Mouse (Mus musculus) retina, postnatal 1 day (tissue): ENCODE measurements around the gene Pla2g4e.
"Not testable (repeated sequence)": the region's sequence is repeated elsewhere in the genome, so short reads cannot be mapped to it uniquely, and the experiment has no call there.

ENCODE experiments used
- DNase-seq: peaks from one replicate; pipeline ENCODE4 v3.0.0-alpha.2; 2012

Gene Pla2g4e

DNA sequence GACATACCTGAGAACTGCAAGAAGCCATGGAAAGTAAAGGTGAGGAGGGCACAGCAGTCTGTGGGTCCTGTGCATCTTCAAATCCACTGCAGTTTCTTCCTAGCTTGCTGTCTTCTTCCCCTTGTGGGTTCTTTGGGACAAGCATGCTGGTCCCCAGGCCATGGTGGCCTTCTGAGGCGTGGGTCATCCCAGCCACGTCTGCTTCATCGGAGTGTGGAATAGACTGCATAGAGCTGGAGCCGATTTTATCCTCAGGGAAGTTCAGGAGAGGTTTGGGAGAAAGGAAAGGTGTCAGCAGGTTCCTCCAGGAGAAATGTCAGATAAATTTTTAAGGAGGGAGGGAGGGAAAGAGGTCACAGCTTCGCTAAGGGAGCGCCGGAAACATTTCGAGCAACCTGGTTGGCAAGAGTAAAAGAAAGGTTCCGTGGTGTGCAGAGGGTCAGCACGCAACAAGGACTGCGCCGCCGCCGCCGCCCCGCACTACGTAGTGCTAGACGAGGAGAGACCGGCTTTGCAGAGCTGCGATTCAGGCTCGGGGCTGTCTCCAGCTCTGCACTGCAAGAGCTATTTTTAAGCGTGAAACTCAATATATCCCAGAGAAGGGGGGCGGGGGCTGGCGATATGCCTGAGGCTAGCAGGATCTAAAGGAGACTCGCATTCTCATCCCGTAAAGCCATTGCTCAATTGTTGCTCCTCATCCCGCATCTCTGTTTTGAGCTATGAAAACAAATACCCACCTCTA, at the start of gene Pla2g4e:
TSS of gene Pla2g4e (minus strand) at position 657 of the 742 bp plus-strand sequence.
- peak; percentile 55 for DNase-seq

DNA sequence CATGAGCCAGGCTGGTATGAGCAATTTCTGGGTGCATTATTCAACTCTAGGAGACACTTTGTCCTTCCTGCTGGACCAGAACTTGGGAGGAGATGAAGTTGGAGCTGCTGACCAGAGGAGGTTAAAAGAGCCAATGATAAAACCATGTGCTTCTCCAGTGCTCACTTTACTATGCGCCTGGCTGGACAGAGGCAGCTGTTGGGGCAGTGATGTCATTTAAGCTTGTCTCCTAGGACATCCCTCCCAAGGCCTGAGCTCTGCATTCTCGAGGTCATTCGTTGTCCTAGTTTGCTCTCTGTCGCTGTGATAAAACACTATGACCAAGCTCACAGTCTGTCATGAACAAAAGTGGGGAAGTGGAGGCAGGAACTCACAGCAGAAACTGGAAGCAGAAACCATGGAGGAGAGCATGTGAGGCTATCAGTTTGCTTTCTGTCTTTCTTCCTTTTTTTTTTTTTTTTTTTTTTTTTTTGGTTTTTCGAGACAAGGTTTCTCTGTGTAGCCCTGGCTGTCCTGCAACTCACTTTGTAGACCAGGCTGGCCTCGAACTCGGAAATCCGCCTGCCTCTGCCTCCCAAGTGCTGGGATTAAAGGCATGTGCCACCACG, 46.4 kb upstream of the Pla2g4e start:
- DNase-seq: no peak

DNA sequence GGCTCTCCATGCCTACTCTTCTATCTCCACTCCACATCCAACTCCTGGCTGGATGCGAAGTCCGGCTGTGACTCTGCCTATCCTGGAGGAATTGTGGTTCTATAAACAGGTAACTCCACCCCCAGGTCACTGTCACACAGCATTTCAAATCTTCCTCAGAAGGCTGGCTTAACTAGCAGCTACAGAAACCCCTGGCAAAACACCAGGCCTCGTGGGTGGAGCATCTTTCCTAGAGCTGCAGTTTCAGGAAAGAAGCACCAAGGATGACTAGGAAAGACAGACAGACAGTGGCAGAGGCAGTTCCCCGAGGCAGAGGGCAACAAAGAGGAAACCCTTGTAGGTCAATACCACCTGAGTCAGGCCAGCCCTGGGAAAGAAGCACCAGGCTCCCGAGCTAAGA, 43.9 kb upstream of the Pla2g4e start, which contains the start of gene Pla2g4d:
TSS of gene Pla2g4d (minus strand) at position 203 of the 400 bp plus-strand sequence.
- no peak for DNase-seq

DNA sequence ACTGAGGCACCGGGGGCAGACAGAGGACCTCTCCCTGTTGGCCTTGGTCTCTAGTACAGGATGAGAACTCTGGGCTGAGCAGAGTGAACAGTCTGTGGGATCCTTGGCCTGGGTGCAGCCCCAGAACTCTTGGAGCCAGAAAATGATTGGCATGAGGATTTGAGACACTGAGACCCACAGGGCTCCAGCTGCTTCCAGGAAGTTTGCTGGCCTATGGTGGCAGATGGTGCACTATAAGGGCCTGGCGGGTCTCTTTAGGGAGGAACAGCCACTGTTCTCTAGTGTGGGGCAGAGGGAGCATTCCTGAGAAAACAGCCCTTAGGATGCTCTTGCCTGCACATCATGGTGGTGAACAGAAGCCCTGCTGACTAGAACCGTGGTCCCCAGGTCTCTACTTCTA, 43.3 kb upstream of the Pla2g4e start:
- DNase-seq: no peak

DNA sequence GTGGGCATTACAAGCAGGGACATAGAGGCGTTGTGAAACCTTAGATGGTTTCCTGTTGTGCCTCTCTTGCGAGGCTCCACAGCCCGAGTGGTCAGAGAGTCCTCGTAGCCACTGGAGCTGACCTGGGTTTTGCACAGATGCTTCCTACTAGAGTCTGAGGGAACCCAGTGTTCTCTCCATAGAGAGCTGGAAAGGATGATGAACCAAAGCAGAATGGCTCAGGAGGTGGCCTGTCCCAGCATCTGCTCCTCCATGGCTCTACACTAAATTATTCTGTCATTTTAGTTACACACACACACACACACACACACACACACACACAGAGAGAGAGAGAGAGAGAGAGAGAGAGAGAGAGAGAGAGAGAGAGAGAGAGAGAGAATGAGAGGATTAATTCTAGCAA, 40.5 kb upstream of the Pla2g4e start:
- DNase-seq: no peak

DNA sequence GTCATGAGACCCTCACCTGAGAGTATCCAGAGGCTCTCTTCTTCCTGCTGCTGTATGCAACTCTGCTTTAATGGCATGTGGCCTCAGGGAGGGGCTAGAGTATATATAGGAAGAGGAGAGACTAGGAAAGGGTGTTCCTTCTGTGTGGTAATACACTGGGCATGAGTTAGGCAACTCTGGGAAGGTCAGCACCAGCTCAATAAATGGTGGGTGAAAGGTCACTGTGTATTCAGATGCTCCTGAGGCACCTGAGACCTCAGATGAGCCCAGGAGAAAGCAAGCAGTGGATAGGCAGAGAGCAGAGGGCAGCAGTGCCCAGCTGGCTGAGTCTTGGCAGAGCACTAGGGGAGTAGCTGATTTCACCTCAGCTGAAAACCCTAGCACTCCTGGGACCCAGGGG, 39.6 kb upstream of the Pla2g4e start:
- DNase-seq: no peak

DNA sequence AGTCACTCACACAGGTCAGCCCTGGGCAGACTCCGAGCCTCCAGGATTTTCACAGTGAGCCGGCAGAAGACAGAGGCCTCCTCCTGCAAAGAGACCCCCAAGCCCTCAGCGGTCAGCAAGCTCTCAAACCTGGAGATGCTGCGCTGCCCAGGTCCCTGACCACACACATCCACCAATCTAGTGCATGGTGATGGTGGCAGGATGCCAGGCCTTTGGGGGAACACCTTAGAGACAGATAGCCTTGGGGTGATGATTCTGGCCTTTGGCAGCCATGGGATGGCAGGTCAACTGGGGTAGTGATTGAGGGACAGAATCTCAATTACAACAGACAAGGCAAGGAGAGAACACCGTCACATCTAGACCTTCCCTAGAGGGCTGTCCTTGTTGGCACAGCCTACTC, 39.0 kb upstream of the Pla2g4e start:
- no peak for DNase-seq

DNA sequence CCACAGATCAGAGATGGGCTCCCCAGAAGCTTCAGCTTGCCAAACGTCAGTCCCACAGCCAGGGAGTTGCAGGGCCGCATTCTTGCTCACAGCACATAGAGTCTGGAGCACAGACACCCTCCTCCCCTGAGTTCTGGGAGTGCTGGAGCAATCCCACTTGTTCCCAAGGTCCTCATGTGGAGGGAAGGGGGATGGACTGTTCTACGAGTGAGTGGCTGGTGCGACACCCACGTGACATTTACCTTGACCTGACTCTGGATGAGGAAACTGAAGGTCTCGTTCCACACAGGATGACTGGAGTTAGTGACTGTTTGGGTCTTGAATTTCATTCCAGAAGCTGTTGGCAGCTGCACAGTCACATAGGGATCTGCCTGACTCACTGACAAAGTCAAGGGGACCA, 38.4 kb upstream of the Pla2g4e start:
- DNase-seq: no peak

DNA sequence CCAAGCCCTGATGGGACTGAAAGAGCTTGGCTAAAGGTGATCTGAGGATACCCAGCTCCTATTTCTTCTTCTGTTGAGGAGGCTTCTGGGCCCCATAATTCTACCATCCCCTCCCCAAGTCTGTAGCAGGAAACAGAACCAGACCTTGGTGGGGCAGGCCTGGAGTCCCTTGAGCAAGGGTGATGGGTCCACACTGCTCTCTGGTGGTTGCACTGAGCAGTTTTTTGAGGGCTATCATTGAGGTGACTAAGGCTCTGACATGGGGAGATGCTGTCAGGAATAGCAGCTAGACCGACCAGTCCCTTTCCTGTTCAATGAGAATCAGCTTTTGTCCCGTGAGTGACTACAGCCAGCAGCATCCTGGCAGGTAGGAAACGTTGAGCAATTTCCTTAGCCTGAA, 36.1 kb upstream of the Pla2g4e start:
- DNase-seq: no peak

DNA sequence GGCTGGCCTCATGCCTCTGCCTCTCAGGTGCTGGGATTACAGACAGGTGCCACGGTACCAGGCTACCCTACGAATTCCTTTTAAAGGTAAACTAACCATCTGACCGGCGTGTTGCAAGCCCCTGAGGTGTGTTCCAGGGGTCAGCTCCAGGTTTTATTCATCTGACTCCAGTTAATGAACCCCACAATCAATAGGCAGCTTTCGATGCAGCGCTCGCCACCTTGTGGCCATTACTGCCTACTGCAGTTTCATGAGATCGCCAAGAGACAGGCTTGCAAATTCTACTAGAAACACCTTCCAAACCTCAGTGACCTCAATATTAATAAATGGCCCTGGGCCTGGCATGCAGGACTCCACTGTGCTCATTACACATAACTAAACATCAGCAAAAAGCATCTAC, 34.8 kb upstream of the Pla2g4e start:
- DNase-seq: peak; percentile 70

DNA sequence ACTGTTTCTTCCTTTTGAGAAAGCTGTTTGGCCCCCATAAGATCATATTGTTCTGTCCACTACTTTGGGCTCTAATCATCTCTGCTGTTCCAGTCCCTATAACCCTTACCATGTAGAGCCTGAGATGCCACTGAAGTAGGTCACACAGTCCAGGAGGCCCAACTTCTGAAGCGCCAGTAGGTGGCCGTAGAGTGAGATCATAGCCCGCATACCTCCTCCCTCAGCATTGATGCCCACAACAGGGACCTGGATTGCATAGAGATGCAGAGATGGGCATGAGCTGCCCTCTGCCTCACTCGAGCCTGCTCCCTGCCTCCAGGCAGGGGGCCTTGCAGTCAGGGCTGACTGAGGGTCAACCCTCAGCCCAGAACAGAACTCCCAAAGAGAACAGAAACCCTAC, 31.8 kb upstream of the Pla2g4e start:
- no peak for DNase-seq

DNA sequence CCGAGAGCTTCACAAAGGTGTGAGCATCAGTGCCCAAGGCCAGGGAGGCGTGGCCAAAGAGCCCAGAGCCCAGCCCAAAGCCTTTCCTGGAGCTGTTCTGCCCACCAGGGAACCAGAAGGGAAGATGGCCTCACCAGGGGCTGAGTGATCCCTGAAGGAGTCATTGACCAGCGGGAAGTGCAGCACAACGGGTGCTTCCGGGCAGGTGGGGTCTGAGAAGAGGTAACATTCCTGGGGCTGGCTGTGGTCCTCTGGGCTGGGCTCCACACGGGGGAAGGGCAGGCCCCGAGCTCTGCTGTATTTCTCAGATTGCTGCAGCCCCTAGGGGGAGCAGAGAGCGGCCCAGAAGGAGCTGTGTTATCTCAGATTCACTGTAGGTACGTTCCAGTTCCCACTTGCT, 23.5 kb upstream of the Pla2g4e start:
- DNase-seq: peak; percentile 44

DNA sequence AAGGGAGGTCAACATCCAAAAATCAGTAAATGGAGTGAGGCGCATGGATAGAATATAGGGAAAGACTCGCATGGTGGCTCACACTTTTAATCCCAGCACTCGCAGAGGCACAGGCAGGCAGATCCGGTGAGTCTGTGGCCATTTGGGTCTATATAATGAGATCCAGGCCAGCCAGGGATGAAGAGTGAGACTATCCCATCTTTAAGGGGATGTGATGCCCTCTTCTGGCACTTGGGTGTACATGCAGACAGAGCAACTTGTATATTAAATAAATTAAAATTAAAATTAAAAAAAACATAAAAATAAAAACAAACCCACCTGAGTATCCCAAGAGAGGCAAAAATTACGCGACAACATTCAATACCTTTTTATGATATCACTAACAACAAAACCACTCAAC, 20.4 kb upstream of the Pla2g4e start:
- peak; percentile 27 for DNase-seq

DNA sequence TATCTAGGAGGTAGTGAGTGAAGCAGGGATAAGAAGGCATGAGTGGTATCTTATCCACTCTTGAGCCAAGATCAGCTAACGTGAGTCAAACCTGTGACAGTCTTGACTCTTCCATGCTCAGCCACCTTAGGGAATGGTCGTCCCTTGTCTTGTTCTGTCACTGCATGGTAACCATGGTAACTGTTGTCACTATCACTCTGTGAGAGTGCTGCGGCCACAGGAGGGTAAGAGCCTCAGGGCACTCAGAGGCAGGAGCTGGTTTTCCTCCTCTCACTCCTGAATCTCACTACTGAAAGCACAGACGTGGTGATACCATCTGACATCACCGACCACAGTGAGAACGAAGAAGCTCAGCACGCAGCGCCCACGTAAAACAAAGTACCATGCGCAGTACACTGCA, 19.7 kb upstream of the Pla2g4e start:
- peak; percentile 75 for DNase-seq

DNA sequence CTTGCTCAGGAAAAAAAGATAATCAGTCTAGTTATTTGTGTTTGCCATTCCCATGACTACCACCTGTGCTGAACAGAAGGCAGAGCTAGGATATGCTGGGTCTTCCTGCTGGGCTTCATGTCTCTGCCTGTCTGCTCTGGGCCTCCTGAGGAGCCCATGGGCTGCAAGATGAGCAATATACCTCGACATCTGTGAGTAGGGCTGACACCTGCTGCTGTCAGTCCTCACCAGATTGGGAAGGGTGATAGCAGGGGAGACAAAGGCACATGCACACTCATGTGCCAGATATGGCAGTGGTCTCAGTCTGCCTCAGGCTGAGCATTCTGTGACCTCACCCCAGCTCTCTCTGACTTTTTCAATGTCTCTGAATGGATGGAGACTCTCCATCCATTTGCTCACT, 17.7 kb upstream of the Pla2g4e start:
- no peak for DNase-seq

DNA sequence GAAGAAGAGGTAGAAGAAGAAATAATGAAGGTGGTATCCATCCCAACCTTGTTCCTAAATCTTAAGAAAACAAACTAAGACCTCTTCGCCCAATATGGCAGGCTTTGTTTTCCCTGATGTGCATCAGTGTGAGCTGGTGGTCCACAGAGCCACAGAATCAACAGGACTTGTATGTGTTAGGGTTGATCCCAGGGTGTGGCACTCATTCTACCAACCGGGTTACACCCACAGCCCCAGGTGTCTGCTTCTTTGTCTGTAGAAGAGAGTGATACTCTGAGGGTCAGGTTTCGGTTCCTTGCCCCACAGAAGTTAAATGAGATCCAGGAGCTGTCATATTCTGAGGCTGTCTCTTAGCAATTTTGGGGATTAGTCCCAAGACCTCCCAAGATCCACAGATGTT, 16.2 kb upstream of the Pla2g4e start:
- no peak for DNase-seq

DNA sequence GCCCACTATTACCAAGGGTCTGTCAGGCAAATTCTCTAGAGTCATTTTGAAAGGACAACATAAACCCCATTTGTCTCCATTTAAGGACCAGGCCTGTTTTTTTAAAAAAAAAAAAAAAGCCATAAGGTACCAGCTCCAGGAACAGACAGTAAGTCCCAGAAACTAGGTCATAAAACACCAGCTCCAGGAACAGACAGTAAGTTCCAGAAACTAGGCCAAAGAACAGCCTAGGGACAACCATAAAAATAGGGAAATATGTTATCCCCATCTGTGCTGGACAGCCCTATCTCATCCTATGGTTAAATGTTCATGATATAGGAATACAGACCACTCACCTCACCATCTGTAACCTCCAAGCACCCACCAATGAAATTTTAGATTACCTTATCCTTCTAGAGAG, 11.1 kb upstream of the Pla2g4e start:
- DNase-seq: no peak

DNA sequence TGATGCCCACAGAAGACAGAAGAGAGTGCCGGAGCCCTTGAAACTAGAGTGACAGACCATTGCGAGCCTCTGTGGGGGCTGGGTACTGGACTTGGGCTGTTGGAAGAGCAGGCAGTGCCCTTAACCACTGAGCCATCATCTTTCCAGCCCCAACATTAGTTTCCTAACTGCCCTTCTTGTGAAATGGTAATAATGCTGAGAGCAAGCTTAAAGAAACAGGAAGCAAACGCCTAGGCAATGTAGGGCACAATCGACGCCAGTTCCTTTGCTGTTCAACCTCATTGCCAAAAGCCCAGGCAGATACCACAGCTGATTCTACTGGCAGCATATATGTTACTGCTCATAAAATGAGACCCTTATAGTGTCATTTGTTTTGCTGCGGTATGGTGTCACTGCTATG, 7.5 kb upstream of the Pla2g4e start:
- DNase-seq: no peak

DNA sequence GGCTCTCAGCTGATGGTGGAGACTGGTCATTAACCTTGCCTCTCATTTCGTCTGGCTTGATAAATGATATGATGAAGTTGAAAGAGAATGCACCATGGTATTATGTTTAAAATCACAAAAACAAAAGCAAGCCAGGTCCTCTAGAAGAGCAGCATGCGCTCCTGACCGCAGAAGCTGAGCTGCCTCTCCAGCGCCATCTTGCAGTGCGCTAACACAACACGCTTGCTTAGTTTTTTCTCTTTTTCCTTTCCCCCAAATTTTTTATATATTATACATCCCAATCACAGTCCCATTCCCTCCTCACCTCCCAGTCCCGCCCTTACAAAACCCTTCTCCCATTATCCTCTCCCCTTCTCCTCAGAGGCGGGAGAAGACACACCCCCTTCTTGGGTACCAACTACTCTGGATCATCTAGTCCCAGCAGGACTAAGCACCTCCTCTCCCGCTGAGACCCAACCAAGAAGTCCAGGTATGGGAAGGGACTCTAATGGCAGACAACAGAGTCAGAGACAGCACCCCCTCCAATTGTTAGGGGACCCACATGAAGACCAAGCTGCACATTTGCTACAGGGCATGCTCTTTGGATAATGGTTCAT, 384 bp upstream of the Pla2g4e start:
- peak; percentile 51 for DNase-seq

DNA sequence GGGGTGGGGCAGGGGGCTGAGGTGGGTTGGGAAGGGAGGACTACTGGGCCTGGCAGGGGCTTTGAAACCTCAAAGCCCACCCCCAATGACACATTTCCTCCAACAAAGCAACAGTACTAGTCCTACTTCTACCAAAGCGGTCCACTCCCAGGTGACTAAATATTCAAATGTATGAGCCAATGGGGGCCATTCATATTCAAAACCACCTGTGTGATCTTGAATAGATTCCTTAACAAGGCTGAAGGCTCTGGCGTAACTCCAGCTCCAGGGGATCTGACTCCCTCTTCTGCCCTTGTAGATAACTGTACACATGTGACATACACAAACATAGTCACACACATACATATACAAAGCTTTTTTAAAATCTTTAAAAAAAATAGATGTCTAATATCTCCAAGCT, 1.1 kb downstream of the Pla2g4e start:
- DNase-seq: no peak

DNA sequence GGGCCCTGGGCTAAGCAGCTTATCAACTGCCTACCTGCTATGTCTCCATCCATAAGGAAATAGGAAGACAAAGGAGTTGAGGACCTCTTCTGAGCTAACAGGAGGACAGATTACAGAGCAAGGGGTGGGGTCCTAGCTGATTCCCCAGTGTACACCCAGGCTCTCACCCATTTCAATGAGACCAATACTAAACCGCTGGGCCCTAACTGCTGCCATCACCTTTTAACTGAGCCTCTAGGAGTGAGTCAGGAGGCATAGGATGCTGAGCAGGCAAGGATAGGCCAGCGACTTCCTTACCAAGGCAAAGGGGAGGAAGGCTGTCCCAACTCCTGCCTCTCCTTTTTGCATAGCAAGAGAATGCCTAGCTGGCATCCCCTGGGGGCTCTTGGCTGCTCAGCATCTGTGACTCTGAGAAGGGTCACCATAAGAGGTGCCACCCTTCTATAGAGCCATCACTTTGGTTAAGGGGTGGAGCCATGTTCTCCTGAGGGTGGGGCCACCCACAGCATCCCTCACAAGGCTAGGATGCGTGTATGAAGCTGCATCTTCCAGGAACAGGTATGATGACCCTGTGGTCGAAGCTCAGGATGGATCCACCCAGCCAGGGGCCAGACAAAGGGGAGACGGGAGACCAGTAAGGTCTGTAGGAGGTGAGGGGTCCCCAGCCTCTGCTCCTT, 2.2 kb downstream of the Pla2g4e start:
- no peak for DNase-seq

DNA sequence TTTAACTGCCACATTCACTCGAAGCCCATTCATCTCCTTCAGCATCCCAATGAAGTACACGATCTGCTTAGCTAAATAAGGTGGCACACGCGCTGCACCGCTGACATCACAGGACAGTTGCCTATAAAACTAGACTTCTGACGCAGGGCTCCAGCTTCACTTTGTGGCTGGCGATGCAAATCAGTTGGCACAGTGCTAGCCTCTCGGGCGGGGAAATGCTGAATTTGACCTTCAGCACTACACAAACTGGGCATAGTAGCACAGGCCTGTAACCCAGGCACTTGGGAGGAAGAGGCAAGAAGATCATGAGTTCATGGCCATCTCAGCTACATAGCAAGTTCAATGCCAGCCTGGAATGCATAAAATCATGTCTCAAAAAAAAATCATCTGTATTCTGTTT, 6.4 kb downstream of the Pla2g4e start:
- DNase-seq: not testable (repeated sequence)

DNA sequence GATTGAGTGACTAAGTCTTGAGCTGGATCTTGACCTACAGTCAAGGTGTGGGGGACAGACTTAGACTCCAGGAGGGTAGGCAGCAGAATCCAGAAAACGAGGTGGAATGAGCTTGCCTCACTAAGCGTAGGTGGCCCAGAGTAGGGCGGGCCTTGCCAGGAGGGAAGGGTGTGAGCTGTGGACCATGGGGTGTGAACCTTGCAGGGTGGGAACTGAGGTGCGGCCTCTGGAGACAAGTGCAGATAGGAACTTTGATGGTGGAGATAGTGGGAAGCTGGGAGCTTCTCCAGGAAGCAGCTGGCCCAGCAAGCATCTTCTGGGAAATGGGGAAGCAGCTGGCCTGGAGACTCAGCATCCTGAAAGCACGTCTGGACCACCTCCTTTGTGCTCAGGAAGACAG, 7.4 kb downstream of the Pla2g4e start:
- DNase-seq: no peak
